Mouse (Mus musculus): Measurements from ENCODE around the gene Gatad2a.

GRCm38 (mm10) chr8:69967291-69967933, 28.8 kb downstream of the Gatad2a start:
- TF ChIP-seq CTCF (IDR thresholded peaks at IDR 0.05; ENCODE audit: control insufficient read depth, insufficient read depth, low read length), result no peak
- no peak for TF ChIP-seq POLR2A (IDR thresholded peaks at IDR 0.05; ENCODE audit: borderline replicate concordance, control insufficient read depth, low read depth, low read length)
